ENCODE assay signal across 8 mouse cellular contexts in genomic region chr8:57569400-57569795, GRCm38 (mm10). TPM values are rescaled to one million over a fixed set of nuclear protein-coding genes. Genes with fewer than 3 reads are reported as not detected.
DNase-seq lines count a peak whose midpoint lies in the region; ATAC-seq lines count a peak whose summit lies in the region.
"Had no signal": no experiment of that assay in that cellular context is flagged by ENCODE, and none has a peak within 500 bp of the region (broad histone marks: within the 10 kb centered on the region; RNA-seq: fewer than 3 reads in every experiment).

No protein-coding gene starts in this region.

- no peaks in the 10 kb centered on the region for H3K9me3 ChIP-seq in limb, embryonic 11.5 days (ENCODE audit: control insufficient read depth, low read length)
- no peaks in the 10 kb centered on the region for H3K9me3 ChIP-seq in limb, embryonic 10.5 days (replicated peaks)
- H3K9me3 ChIP-seq in hindbrain, embryonic 14.5 days (ENCODE audit: control insufficient read depth, low read length) = no peaks in the 10 kb centered on the region
- H3K9me3 ChIP-seq in neural tube, embryonic 15.5 days (replicated peaks) = no peaks in the 10 kb centered on the region
- H3K9me3 ChIP-seq: megakaryocyte, embryonic 14.5 days had no signal

- no peak overlapping the region for H3K27ac ChIP-seq in limb, embryonic 11.5 days (replicated peaks; ENCODE audit: low read depth, low read length)
- no peak overlapping the region for H3K27ac ChIP-seq in limb, embryonic 10.5 days
- H3K27ac ChIP-seq in hindbrain, embryonic 14.5 days = no peak overlapping the region
- H3K27ac ChIP-seq in neural tube, embryonic 15.5 days (replicated peaks) = no peak overlapping the region

- no peaks in the 10 kb centered on the region for H3K36me3 ChIP-seq in limb, embryonic 11.5 days (ENCODE audit: control insufficient read depth, insufficient read depth, low read length)
- peaks cover 7% of the 10 kb centered on the region; the same call in 1 of the 2 replicates for H3K36me3 ChIP-seq in limb, embryonic 10.5 days
- no peaks in the 10 kb centered on the region for H3K36me3 ChIP-seq in hindbrain, embryonic 14.5 days (replicated peaks; ENCODE audit: control insufficient read depth, insufficient read depth)
- H3K36me3 ChIP-seq in neural tube, embryonic 15.5 days = no peaks in the 10 kb centered on the region

- H3K27me3 ChIP-seq in limb, embryonic 11.5 days (ENCODE audit: control insufficient read depth, insufficient read depth, low read length) = no peaks in the 10 kb centered on the region
- H3K27me3 ChIP-seq in limb, embryonic 10.5 days (ENCODE audit: low read depth, poor library complexity, severe bottlenecking) = no peaks in the 10 kb centered on the region
- no peaks in the 10 kb centered on the region for H3K27me3 ChIP-seq in hindbrain, embryonic 14.5 days (ENCODE audit: control insufficient read depth, insufficient read depth, low read length)
- no peaks in the 10 kb centered on the region for H3K27me3 ChIP-seq in neural tube, embryonic 15.5 days (replicated peaks)
- H3K27me3 ChIP-seq: megakaryocyte, embryonic 14.5 days had no signal

- H3K4me3 ChIP-seq in limb, embryonic 11.5 days (ENCODE audit: low read depth, low read length) = no peak overlapping the region
- no peak overlapping the region for H3K4me3 ChIP-seq in limb, embryonic 10.5 days
- H3K4me3 ChIP-seq in hindbrain, embryonic 14.5 days (replicated peaks; ENCODE audit: low read length) = no peak overlapping the region
- no peak overlapping the region for H3K4me3 ChIP-seq in neural tube, embryonic 15.5 days (replicated peaks)

- intact Hi-C loops in heart, postnatal 25 days (cut with DNase I) = no loop called here

- 48% methylated on average over 11 of the region's 11 CpGs for WGBS in limb, embryonic 11.5 days
- WGBS in limb, embryonic 10.5 days = 43% methylated on average over 11 of the region's 11 CpGs
- 50% methylated on average over 11 of the region's 11 CpGs for WGBS in hindbrain, embryonic 14.5 days
- 57% methylated on average over 11 of the region's 11 CpGs for WGBS in neural tube, embryonic 15.5 days

- no peaks in the 10 kb centered on the region for H3K4me1 ChIP-seq in limb, embryonic 11.5 days (ENCODE audit: control insufficient read depth, insufficient read depth, low read length)
- H3K4me1 ChIP-seq in limb, embryonic 10.5 days = peaks cover 5% of the 10 kb centered on the region
- H3K4me1 ChIP-seq in hindbrain, embryonic 14.5 days (replicated peaks; ENCODE audit: control insufficient read depth, insufficient read depth, low read length) = peaks cover 16% of the 10 kb centered on the region
- peaks cover 21% of the 10 kb centered on the region for H3K4me1 ChIP-seq in neural tube, embryonic 15.5 days

- DNase-seq in limb, embryonic 11.5 days (ENCODE audit: low spot score) = peak; percentile 32
- no peak for DNase-seq in limb, embryonic 10.5 days (ENCODE audit: low spot score)
- DNase-seq in cerebellum, postnatal 25 days = peak; percentile 71 to 76
- DNase-seq in hindbrain, embryonic 14.5 days (ENCODE audit: low spot score) = no peak
- no peak for DNase-seq in heart, postnatal 25 days (ENCODE audit: low spot score)
- no peak for DNase-seq in layer of hippocampus, postnatal 10 days (ENCODE audit: low spot score in 2 of 2)

- no peak overlapping the region for H3K4me2 ChIP-seq in limb, embryonic 11.5 days (ENCODE audit: low read depth, severe bottlenecking)
- H3K4me2 ChIP-seq in hindbrain, embryonic 14.5 days (replicated peaks) = no peak overlapping the region
- no peak overlapping the region for H3K4me2 ChIP-seq in neural tube, embryonic 15.5 days

- no peak overlapping the region for H3K9ac ChIP-seq in limb, embryonic 11.5 days (ENCODE audit: low read length)
- H3K9ac ChIP-seq in hindbrain, embryonic 14.5 days = no peak overlapping the region
- H3K9ac ChIP-seq in neural tube, embryonic 15.5 days (replicated peaks) = no peak overlapping the region

- ATAC-seq in limb, embryonic 11.5 days (ENCODE audit: insufficient number of reproducible peaks, low FRiP score, low TSS enrichment, low read depth) = 0 out of 2 replicates have a peak, but pooled peaks have one; percentile 31
- ATAC-seq in hindbrain, embryonic 14.5 days (ENCODE audit: low FRiP score) = peak; percentile 44; the same call in 1 of the 2 replicates
- peak; percentile 46 for ATAC-seq in neural tube, embryonic 15.5 days (ENCODE audit: low FRiP score)

RNA-seq across cellular contexts. Expression of gene Hmgb2, which starts 57.7 kb away (rescaled TPM):
- polyA plus RNA-seq in limb, embryonic 11.5 days (2014; fragmentation: Nextera tagmentation; extraction: Ambion mirVana) = 597 and 671 TPM in 2 replicates
- 497 and 548 TPM in 2 replicates for polyA plus RNA-seq in limb, embryonic 10.5 days (2016; fragmentation: Nextera tagmentation; extraction: Ambion mirVana)
- polyA plus RNA-seq in hindbrain, embryonic 14.5 days (2014; fragmentation: Nextera tagmentation; extraction: Ambion mirVana) = 58.4 and 60.7 TPM in 2 replicates
- polyA plus RNA-seq in neural tube, embryonic 15.5 days (2015; fragmentation: Nextera tagmentation; extraction: Ambion mirVana) = 41.8 and 135 TPM in 2 replicates
- total RNA-seq in heart, postnatal 25 days (2021) = 10 to 100 TPM; 18.2 to 19.2 TPM
- 10 to 100 TPM; 16.5 to 19.3 TPM for total RNA-seq in layer of hippocampus, postnatal 10 days (2021)

Comparison
In these comparisons a context has a peak if more than half of its experiments do, and no peak if none do; other contexts are left out.
1. DNase-seq: peak in limb, embryonic 11.5 days (single experiment) and cerebellum, postnatal 25 days (2 of 2); none in limb, embryonic 10.5 days (single experiment), hindbrain, embryonic 14.5 days (single experiment), heart, postnatal 25 days (single experiment) and layer of hippocampus, postnatal 10 days (0 of 2).
2. Peak in every context shown above with its lines, with median percentiles within 50 percentile points of each other: ATAC-seq.